Mouse (Mus musculus): ENCODE data around the gene Fbxo47. TPM values are rescaled to one million over a fixed set of nuclear protein-coding genes. Genes with fewer than 3 reads are reported as not detected.

Gene Fbxo47
- polyA plus RNA-seq, 1 experiment from 2014 or later: 0.60 TPM

GRCm38 (mm10) chr11:97908634-97909348 is 24.8 kb upstream of the Fbxo47 start:
- ATAC-seq (replicated peaks; ENCODE audit: insufficient number of reproducible peaks, low FRiP score, low TSS enrichment, low read depth) (no peak), DNase-seq (ENCODE audit: low spot score) (no peak)
- WGBS: 90% methylated on average over 11 of the region's 11 CpGs
- Histone ChIP-seq H3K4me1 (ENCODE audit: control insufficient read depth, insufficient read depth, low read length) (no peaks in the 10 kb centered on the region), H3K4me2 (ENCODE audit: low read depth, low read length) (no peak overlapping the region), H3K36me3 (replicated peaks; ENCODE audit: control insufficient read depth, insufficient read depth, low read depth, low read length) (no peaks in the 10 kb centered on the region), H3K4me3 (ENCODE audit: low read depth, low read length) (no peak overlapping the region), H3K27me3 (ENCODE audit: control insufficient read depth, insufficient read depth, low read length) (no peaks in the 10 kb centered on the region), H3K9ac (replicated peaks; ENCODE audit: low read length) (no peak overlapping the region), H3K27ac (replicated peaks; ENCODE audit: low read depth, low read length) (no peak overlapping the region), H3K9me3 (replicated peaks; ENCODE audit: control insufficient read depth, low read length) (no peaks in the 10 kb centered on the region)

DNA sequence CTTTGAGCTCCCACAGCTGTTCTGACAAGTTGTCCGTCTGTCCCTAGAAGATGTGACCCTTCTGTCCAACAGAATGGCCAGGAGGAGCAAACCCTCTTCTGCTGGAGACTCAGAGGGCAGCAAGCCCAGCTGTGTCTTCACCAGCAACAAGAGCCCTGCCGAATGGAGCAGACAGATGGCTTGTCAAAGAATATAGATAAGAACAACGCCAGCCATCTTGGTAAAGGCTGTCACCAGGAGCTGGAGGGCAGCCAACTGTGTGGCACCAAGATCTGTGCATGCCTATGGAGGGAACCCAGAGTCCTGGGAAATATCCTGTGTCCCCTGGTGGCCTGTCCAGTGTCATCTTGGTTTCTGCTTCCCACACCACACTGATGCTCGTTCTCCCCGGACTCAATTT is 24.0 kb upstream of the Fbxo47 start:
- Histone ChIP-seq H3K9me3 (replicated peaks; ENCODE audit: control insufficient read depth, low read length) (no peaks in the 10 kb centered on the region), H3K4me2 (ENCODE audit: low read depth, low read length) (no peak overlapping the region), H3K4me1 (ENCODE audit: control insufficient read depth, insufficient read depth, low read length) (no peaks in the 10 kb centered on the region), H3K27me3 (ENCODE audit: control insufficient read depth, insufficient read depth, low read length) (no peaks in the 10 kb centered on the region), H3K27ac (replicated peaks; ENCODE audit: low read depth, low read length) (no peak overlapping the region), H3K9ac (replicated peaks; ENCODE audit: low read length) (no peak overlapping the region), H3K36me3 (replicated peaks; ENCODE audit: control insufficient read depth, insufficient read depth, low read depth, low read length) (no peaks in the 10 kb centered on the region), H3K4me3 (ENCODE audit: low read depth, low read length) (no peak overlapping the region)
- 91% methylated on average over 5 of the region's 5 CpGs for WGBS
- no peak for ATAC-seq (replicated peaks; ENCODE audit: insufficient number of reproducible peaks, low FRiP score, low TSS enrichment, low read depth)
- no peak for DNase-seq (ENCODE audit: low spot score)

GRCm38 (mm10) chr11:97906905-97907304 is 23.0 kb upstream of the Fbxo47 start:
- Histone ChIP-seq H3K9ac (replicated peaks; ENCODE audit: low read length) (no peak overlapping the region), H3K36me3 (replicated peaks; ENCODE audit: control insufficient read depth, insufficient read depth, low read depth, low read length) (no peaks in the 10 kb centered on the region), H3K4me3 (ENCODE audit: low read depth, low read length) (no peak overlapping the region), H3K27ac (replicated peaks; ENCODE audit: low read depth, low read length) (no peak overlapping the region), H3K4me1 (ENCODE audit: control insufficient read depth, insufficient read depth, low read length) (no peaks in the 10 kb centered on the region), H3K9me3 (replicated peaks; ENCODE audit: control insufficient read depth, low read length) (no peaks in the 10 kb centered on the region), H3K4me2 (ENCODE audit: low read depth, low read length) (no peak overlapping the region), H3K27me3 (ENCODE audit: control insufficient read depth, insufficient read depth, low read length) (no peaks in the 10 kb centered on the region)
- no peak for DNase-seq (ENCODE audit: low spot score)
- ATAC-seq (replicated peaks; ENCODE audit: insufficient number of reproducible peaks, low FRiP score, low TSS enrichment, low read depth): no peak
- WGBS: 89% methylated on average over 9 of the region's 9 CpGs

DNA sequence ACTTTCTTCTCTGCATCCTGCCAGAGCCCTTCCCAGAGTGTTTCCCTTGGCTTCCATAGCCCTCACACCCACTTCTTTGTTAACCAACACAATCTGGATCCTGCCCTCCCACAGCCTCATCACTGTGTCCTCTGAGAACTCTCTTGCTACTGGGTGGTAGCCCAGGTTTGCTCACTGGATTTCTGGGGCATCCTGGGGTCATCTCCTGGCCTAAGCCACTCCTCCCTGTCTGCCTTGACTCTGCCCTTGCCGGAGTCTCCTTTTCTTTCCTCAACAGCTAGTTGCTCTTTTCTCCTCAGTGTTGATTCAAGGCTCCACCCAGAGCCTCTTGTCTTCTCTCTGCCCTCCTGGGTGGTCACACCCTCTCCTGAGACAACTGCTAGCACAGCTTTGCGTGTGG is 22.0 kb upstream of the Fbxo47 start:
- ATAC-seq (replicated peaks; ENCODE audit: insufficient number of reproducible peaks, low FRiP score, low TSS enrichment, low read depth) (no peak), DNase-seq (ENCODE audit: low spot score) (no peak)
- Histone ChIP-seq H3K9ac (replicated peaks; ENCODE audit: low read length) (no peak overlapping the region), H3K4me1 (ENCODE audit: control insufficient read depth, insufficient read depth, low read length) (no peaks in the 10 kb centered on the region), H3K9me3 (replicated peaks; ENCODE audit: control insufficient read depth, low read length) (no peaks in the 10 kb centered on the region), H3K27ac (replicated peaks; ENCODE audit: low read depth, low read length) (no peak overlapping the region), H3K27me3 (ENCODE audit: control insufficient read depth, insufficient read depth, low read length) (no peaks in the 10 kb centered on the region), H3K36me3 (replicated peaks; ENCODE audit: control insufficient read depth, insufficient read depth, low read depth, low read length) (no peaks in the 10 kb centered on the region), H3K4me2 (ENCODE audit: low read depth, low read length) (no peak overlapping the region), H3K4me3 (ENCODE audit: low read depth, low read length) (no peak overlapping the region)
- 65% methylated on average over 2 of the region's 2 CpGs for WGBS

GRCm38 (mm10) chr11:97905540-97905939 is 21.6 kb upstream of the Fbxo47 start:
- DNase-seq (ENCODE audit: low spot score): no peak
- no peaks in the 10 kb centered on the region for H3K4me1 ChIP-seq (ENCODE audit: control insufficient read depth, insufficient read depth, low read length)
- H3K36me3 ChIP-seq (replicated peaks; ENCODE audit: control insufficient read depth, insufficient read depth, low read depth, low read length): no peaks in the 10 kb centered on the region
- no peak for ATAC-seq (replicated peaks; ENCODE audit: insufficient number of reproducible peaks, low FRiP score, low TSS enrichment, low read depth)
- H3K4me2 ChIP-seq (ENCODE audit: low read depth, low read length): no peak overlapping the region
- H3K27me3 ChIP-seq (ENCODE audit: control insufficient read depth, insufficient read depth, low read length): no peaks in the 10 kb centered on the region
- WGBS: 81% methylated on average over 2 of the region's 2 CpGs
- no peak overlapping the region for H3K9ac ChIP-seq (replicated peaks; ENCODE audit: low read length)
- H3K9me3 ChIP-seq (replicated peaks; ENCODE audit: control insufficient read depth, low read length): no peaks in the 10 kb centered on the region
- no peak overlapping the region for H3K27ac ChIP-seq (replicated peaks; ENCODE audit: low read depth, low read length)
- H3K4me3 ChIP-seq (ENCODE audit: low read depth, low read length): no peak overlapping the region

GRCm38 (mm10) chr11:97904801-97905200 is 20.8 kb upstream of the Fbxo47 start:
- Histone ChIP-seq H3K4me3 (ENCODE audit: low read depth, low read length) (no peak overlapping the region), H3K4me2 (ENCODE audit: low read depth, low read length) (no peak overlapping the region), H3K9ac (replicated peaks; ENCODE audit: low read length) (no peak overlapping the region), H3K27ac (replicated peaks; ENCODE audit: low read depth, low read length) (no peak overlapping the region), H3K36me3 (replicated peaks; ENCODE audit: control insufficient read depth, insufficient read depth, low read depth, low read length) (no peaks in the 10 kb centered on the region), H3K9me3 (replicated peaks; ENCODE audit: control insufficient read depth, low read length) (no peaks in the 10 kb centered on the region), H3K27me3 (ENCODE audit: control insufficient read depth, insufficient read depth, low read length) (no peaks in the 10 kb centered on the region), H3K4me1 (ENCODE audit: control insufficient read depth, insufficient read depth, low read length) (no peaks in the 10 kb centered on the region)
- 89% methylated on average over 13 of the region's 13 CpGs for WGBS
- no peak for DNase-seq (ENCODE audit: low spot score)
- ATAC-seq (replicated peaks; ENCODE audit: insufficient number of reproducible peaks, low FRiP score, low TSS enrichment, low read depth): no peak

DNA sequence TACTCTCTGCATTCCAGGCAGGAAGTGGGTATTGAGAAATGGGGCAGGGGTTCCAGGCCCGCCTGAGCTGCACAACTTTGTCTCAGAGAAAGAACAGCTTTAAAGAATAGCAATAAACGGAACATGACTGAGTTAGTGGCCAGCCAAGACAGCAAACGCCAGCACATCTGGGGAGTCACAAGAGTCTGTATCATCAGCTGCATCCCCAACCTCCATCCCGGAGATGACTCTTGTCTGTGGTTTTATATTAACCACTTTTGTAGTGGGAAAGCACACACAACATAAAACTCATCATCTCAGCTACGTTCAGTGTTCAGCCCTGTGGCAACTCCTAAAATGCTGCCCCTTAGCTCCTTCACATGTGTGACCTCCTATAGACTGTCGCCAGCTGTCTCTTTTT is 17.9 kb upstream of the Fbxo47 start:
- Histone ChIP-seq H3K27me3 (ENCODE audit: control insufficient read depth, insufficient read depth, low read length) (no peaks in the 10 kb centered on the region), H3K4me2 (ENCODE audit: low read depth, low read length) (no peak overlapping the region), H3K36me3 (replicated peaks; ENCODE audit: control insufficient read depth, insufficient read depth, low read depth, low read length) (no peaks in the 10 kb centered on the region), H3K9ac (replicated peaks; ENCODE audit: low read length) (no peak overlapping the region), H3K4me3 (ENCODE audit: low read depth, low read length) (no peak overlapping the region), H3K4me1 (ENCODE audit: control insufficient read depth, insufficient read depth, low read length) (no peaks in the 10 kb centered on the region), H3K27ac (replicated peaks; ENCODE audit: low read depth, low read length) (no peak overlapping the region), H3K9me3 (replicated peaks; ENCODE audit: control insufficient read depth, low read length) (no peaks in the 10 kb centered on the region)
- DNase-seq (ENCODE audit: low spot score) (no peak), ATAC-seq (replicated peaks; ENCODE audit: insufficient number of reproducible peaks, low FRiP score, low TSS enrichment, low read depth) (no peak)
- WGBS: 79% methylated on average over 6 of the region's 6 CpGs

- H3K27ac ChIP-seq (replicated peaks; ENCODE audit: low read depth, low read length): no peak overlapping the region
- no peaks in the 10 kb centered on the region for H3K36me3 ChIP-seq (replicated peaks; ENCODE audit: control insufficient read depth, insufficient read depth, low read depth, low read length)
- no peak overlapping the region for H3K9ac ChIP-seq (replicated peaks; ENCODE audit: low read length)
- no peaks in the 10 kb centered on the region for H3K9me3 ChIP-seq (replicated peaks; ENCODE audit: control insufficient read depth, low read length)
- H3K27me3 ChIP-seq (ENCODE audit: control insufficient read depth, insufficient read depth, low read length): no peaks in the 10 kb centered on the region
- no peak overlapping the region for H3K4me2 ChIP-seq (ENCODE audit: low read depth, low read length)
- 8% methylated on average over 2 of the region's 2 CpGs for WGBS
- DNase-seq (ENCODE audit: low spot score): peak; percentile 95
- no peaks in the 10 kb centered on the region for H3K4me1 ChIP-seq (ENCODE audit: control insufficient read depth, insufficient read depth, low read length)
- H3K4me3 ChIP-seq (ENCODE audit: low read depth, low read length): no peak overlapping the region
- ATAC-seq (replicated peaks; ENCODE audit: insufficient number of reproducible peaks, low FRiP score, low TSS enrichment, low read depth): no peak; the same call in 1 of the 2 replicates
Observed at GRCm38 (mm10) chr11:97899822-97900221, 15.9 kb upstream of the Fbxo47 start.

All from embryonic facial prominence, embryonic 11.5 days (tissue).